Mouse (Mus musculus): Measurements from ENCODE around the gene Spock1. TPM values are rescaled to one million over a fixed set of nuclear protein-coding genes. Genes with fewer than 3 reads are reported as not detected.
A peak's percentile ranks its signal among the peaks of the same experiment; 100 is the strongest.

Spock1 gene
- polyA plus RNA-seq, 1 experiment from 2014 or later, result 104 TPM

DNA sequence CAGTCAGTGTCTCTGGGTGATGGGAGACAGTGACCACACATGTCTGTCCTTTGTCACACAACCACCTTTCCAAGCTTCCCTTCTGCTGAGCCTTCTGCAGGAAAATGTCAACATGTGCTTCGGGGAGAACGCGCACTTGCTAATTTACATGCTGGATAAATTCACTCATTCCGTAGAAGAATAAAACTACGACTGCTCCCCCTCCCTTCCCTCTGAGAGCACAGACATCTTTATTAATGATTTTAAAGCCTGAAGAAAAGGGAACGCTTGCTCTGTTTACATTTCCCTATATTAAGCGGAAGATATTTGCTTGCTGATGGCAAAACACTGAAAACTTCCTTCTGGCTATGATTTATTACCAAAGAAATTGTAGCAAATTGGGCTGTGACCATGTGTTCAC lies 77.2 kb downstream of the Spock1 start:
- H3K9ac ChIP-seq, result no peak overlapping the region
- WGBS, result 43% methylated on average over 7 of the region's 7 CpGs

GRCm38 (mm10) chr13:57830091-57830490 lies 78.0 kb downstream of the Spock1 start:
- Histone ChIP-seq H3K27ac (no peak overlapping the region), H3K9ac (no peak overlapping the region), H3K36me3 (replicated peaks; ENCODE audit: control insufficient read depth, insufficient read depth) (no peaks in the 10 kb centered on the region), H3K27me3 (ENCODE audit: control insufficient read depth, insufficient read depth, low read length) (no peaks in the 10 kb centered on the region), H3K9me3 (ENCODE audit: control insufficient read depth, low read length) (no peaks in the 10 kb centered on the region), H3K4me2 (replicated peaks) (no peak overlapping the region), H3K4me3 (replicated peaks; ENCODE audit: low read length) (no peak overlapping the region), H3K4me1 (replicated peaks; ENCODE audit: control insufficient read depth, insufficient read depth, low read length) (peaks cover 17% of the 10 kb centered on the region)
- DNase-seq (ENCODE audit: low spot score) (no peak), ATAC-seq (ENCODE audit: low FRiP score) (no peak)
- WGBS, result 49% methylated on average over 2 of the region's 2 CpGs

More for the DNA sequence above, 77.2 kb downstream of the Spock1 start:
- H3K36me3 ChIP-seq (replicated peaks; ENCODE audit: control insufficient read depth, insufficient read depth), result no peaks in the 10 kb centered on the region
- peaks cover 15% of the 10 kb centered on the region for H3K4me1 ChIP-seq (replicated peaks; ENCODE audit: control insufficient read depth, insufficient read depth, low read length)
- no peaks in the 10 kb centered on the region for H3K27me3 ChIP-seq (ENCODE audit: control insufficient read depth, insufficient read depth, low read length)
- no peak overlapping the region for H3K4me2 ChIP-seq (replicated peaks)
- no peak for DNase-seq (ENCODE audit: low spot score)
- no peak overlapping the region for H3K4me3 ChIP-seq (replicated peaks; ENCODE audit: low read length)
- no peaks in the 10 kb centered on the region for H3K9me3 ChIP-seq (ENCODE audit: control insufficient read depth, low read length)
- no peak for ATAC-seq (ENCODE audit: low FRiP score)
- no peak overlapping the region for H3K27ac ChIP-seq

GRCm38 (mm10) chr13:57816276-57816675 lies 91.9 kb downstream of the Spock1 start:
- Histone ChIP-seq H3K27me3 (ENCODE audit: control insufficient read depth, insufficient read depth, low read length) (no peaks in the 10 kb centered on the region), H3K4me1 (replicated peaks; ENCODE audit: control insufficient read depth, insufficient read depth, low read length) (0 out of 2 replicates have a peak, but pooled peaks cover 5% of the 10 kb centered on the region), H3K4me3 (replicated peaks; ENCODE audit: low read length) (no peak overlapping the region), H3K27ac (no peak overlapping the region), H3K36me3 (replicated peaks; ENCODE audit: control insufficient read depth, insufficient read depth) (no peaks in the 10 kb centered on the region), H3K9me3 (ENCODE audit: control insufficient read depth, low read length) (peaks cover 10% of the 10 kb centered on the region; the same call in 1 of the 2 replicates), H3K4me2 (replicated peaks) (no peak overlapping the region), H3K9ac (no peak overlapping the region)
- WGBS, result 90% methylated on average over 11 of the region's 11 CpGs
- ATAC-seq (ENCODE audit: low FRiP score) (no peak), DNase-seq (ENCODE audit: low spot score) (no peak)

DNA sequence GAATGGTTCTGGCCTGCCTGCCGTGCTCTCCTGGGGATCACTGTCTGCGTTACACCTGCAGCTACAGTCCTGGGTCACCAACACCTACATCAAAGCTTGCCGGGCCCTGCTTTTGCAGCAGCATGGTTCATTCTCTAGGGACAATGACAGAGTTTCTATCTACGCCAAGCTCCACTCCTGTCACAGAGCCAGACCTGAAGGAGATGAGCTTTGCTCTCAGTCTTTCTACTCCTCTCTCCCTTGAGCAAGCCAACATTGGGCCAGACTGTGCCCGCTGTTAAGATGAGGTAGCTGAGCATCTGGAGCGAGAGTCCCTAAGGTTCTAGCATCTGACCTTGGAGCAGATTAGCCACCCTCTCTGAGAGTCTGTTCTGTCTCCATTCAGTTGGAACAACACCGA lies 95.5 kb downstream of the Spock1 start:
- Histone ChIP-seq H3K4me3 (replicated peaks; ENCODE audit: low read length) (no peak overlapping the region), H3K36me3 (replicated peaks; ENCODE audit: control insufficient read depth, insufficient read depth) (no peaks in the 10 kb centered on the region), H3K4me2 (replicated peaks) (no peak overlapping the region), H3K27me3 (ENCODE audit: control insufficient read depth, insufficient read depth, low read length) (no peaks in the 10 kb centered on the region), H3K4me1 (replicated peaks; ENCODE audit: control insufficient read depth, insufficient read depth, low read length) (0 out of 2 replicates have a peak, but pooled peaks cover 5% of the 10 kb centered on the region), H3K27ac (no peak overlapping the region), H3K9ac (no peak overlapping the region), H3K9me3 (ENCODE audit: control insufficient read depth, low read length) (peaks cover 5% of the 10 kb centered on the region; the same call in 1 of the 2 replicates)
- 88% methylated on average over 7 of the region's 7 CpGs for WGBS
- ATAC-seq (ENCODE audit: low FRiP score), result no peak
- no peak for DNase-seq (ENCODE audit: low spot score)

GRCm38 (mm10) chr13:57811253-57811652 lies 96.9 kb downstream of the Spock1 start:
- H3K27me3 ChIP-seq (ENCODE audit: control insufficient read depth, insufficient read depth, low read length), result no peaks in the 10 kb centered on the region
- H3K9me3 ChIP-seq (ENCODE audit: control insufficient read depth, low read length), result no peaks in the 10 kb centered on the region
- ATAC-seq (ENCODE audit: low FRiP score) (no peak), DNase-seq (ENCODE audit: low spot score) (no peak)
- WGBS, result 78% methylated on average over 2 of the region's 2 CpGs
- H3K36me3 ChIP-seq (replicated peaks; ENCODE audit: control insufficient read depth, insufficient read depth), result no peaks in the 10 kb centered on the region
- no peak overlapping the region for H3K9ac ChIP-seq
- peaks cover 12% of the 10 kb centered on the region for H3K4me1 ChIP-seq (replicated peaks; ENCODE audit: control insufficient read depth, insufficient read depth, low read length)
- no peak overlapping the region for H3K27ac ChIP-seq
- H3K4me2 ChIP-seq (replicated peaks), result no peak overlapping the region
- H3K4me3 ChIP-seq (replicated peaks; ENCODE audit: low read length), result no peak overlapping the region

DNA sequence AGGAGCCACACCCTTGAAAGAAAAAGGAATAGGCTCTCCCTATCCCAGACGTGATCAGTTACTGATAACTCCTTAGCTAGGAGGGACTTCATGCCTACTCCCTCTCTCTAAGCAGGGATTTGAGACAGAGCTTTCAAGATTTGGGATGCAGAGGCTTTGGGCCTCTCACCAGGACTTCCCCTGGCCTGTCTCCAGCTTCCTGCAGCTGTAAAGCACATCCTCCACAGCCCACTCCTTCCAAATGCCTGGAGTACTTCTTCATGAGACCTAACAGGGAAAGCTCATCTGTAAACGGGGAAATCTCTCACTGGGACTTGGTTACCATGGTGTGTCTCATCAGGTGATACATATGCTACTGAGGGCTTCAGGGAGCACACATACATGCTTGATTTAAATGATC lies 97.3 kb downstream of the Spock1 start:
- Histone ChIP-seq H3K9me3 (ENCODE audit: control insufficient read depth, low read length) (no peaks in the 10 kb centered on the region), H3K27ac (no peak overlapping the region), H3K4me3 (replicated peaks; ENCODE audit: low read length) (no peak overlapping the region), H3K9ac (no peak overlapping the region), H3K4me1 (replicated peaks; ENCODE audit: control insufficient read depth, insufficient read depth, low read length) (peaks cover 16% of the 10 kb centered on the region), H3K27me3 (ENCODE audit: control insufficient read depth, insufficient read depth, low read length) (no peaks in the 10 kb centered on the region), H3K36me3 (replicated peaks; ENCODE audit: control insufficient read depth, insufficient read depth) (no peaks in the 10 kb centered on the region), H3K4me2 (replicated peaks) (no peak overlapping the region)
- 54% methylated on average over 2 of the region's 2 CpGs for WGBS
- ATAC-seq (ENCODE audit: low FRiP score) (no peak), DNase-seq (ENCODE audit: low spot score) (no peak)

DNA sequence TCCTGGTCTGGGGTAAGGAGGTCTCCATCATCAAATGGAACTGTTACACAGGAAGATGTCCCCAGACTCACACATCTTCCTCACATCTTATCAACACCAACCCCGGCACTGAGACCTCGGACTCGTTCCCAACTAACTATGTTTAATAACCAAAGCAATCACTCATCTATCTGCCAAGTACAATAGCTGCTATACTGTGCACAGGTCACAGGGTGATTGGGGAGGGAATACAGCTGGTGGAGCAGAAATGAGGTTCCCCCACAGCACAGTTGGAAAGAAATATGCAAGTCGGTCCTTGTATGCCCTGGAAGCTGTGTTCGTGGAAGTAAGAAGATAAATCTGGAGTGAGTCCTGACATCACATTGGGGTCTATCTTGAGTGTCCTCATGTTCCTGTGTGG lies 98.0 kb downstream of the Spock1 start:
- Histone ChIP-seq H3K36me3 (replicated peaks; ENCODE audit: control insufficient read depth, insufficient read depth) (no peaks in the 10 kb centered on the region), H3K9me3 (ENCODE audit: control insufficient read depth, low read length) (no peaks in the 10 kb centered on the region), H3K4me2 (replicated peaks) (no peak overlapping the region), H3K4me3 (replicated peaks; ENCODE audit: low read length) (no peak overlapping the region), H3K27ac (no peak overlapping the region), H3K27me3 (ENCODE audit: control insufficient read depth, insufficient read depth, low read length) (no peaks in the 10 kb centered on the region), H3K9ac (no peak overlapping the region), H3K4me1 (replicated peaks; ENCODE audit: control insufficient read depth, insufficient read depth, low read length) (peaks cover 18% of the 10 kb centered on the region)
- ATAC-seq (ENCODE audit: low FRiP score), result no peak
- DNase-seq (ENCODE audit: low spot score), result no peak
- 67% methylated on average over 5 of the region's 5 CpGs for WGBS

- Histone ChIP-seq H3K9ac (no peak overlapping the region), H3K27ac (no peak overlapping the region), H3K36me3 (replicated peaks; ENCODE audit: control insufficient read depth, insufficient read depth) (no peaks in the 10 kb centered on the region), H3K4me3 (replicated peaks; ENCODE audit: low read length) (no peak overlapping the region), H3K4me2 (replicated peaks) (no peak overlapping the region), H3K27me3 (ENCODE audit: control insufficient read depth, insufficient read depth, low read length) (no peaks in the 10 kb centered on the region), H3K9me3 (ENCODE audit: control insufficient read depth, low read length) (no peaks in the 10 kb centered on the region), H3K4me1 (replicated peaks; ENCODE audit: control insufficient read depth, insufficient read depth, low read length) (peaks cover 18% of the 10 kb centered on the region)
- DNase-seq (ENCODE audit: low spot score) (no peak), ATAC-seq (ENCODE audit: low FRiP score) (no peak)
- 78% methylated on average over 11 of the region's 11 CpGs for WGBS
Measured at GRCm38 (mm10) chr13:57809603-57810002, 98.5 kb downstream of the Spock1 start.

DNA sequence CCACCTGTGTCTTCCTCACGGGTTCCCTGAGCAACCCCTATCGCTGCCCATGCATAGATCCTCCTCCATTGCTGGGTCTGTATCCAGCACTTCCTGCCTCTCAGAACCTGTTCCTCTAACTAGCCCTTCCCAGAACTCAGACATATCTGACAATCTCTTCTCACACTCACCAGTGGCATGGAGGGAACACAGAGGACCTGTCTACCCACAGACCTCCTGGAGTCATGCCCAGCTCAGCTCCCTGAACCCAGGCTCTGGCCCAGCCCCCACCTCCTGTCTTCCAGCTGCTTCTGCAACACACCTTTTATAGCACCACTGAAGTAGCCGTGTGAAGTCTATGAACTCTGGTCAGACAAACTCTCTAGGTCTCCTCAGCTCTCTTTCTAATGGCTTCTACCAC lies 101.3 kb downstream of the Spock1 start:
- H3K4me3 ChIP-seq (replicated peaks; ENCODE audit: low read length), result no peak overlapping the region
- H3K4me2 ChIP-seq (replicated peaks), result no peak overlapping the region
- no peak overlapping the region for H3K9ac ChIP-seq
- H3K27ac ChIP-seq, result peak overlapping the region; percentile 57
- 95% methylated on average over 3 of the region's 3 CpGs for WGBS
- H3K4me1 ChIP-seq (replicated peaks; ENCODE audit: control insufficient read depth, insufficient read depth, low read length), result peaks cover 13% of the 10 kb centered on the region
- ATAC-seq (ENCODE audit: low FRiP score) (no peak), DNase-seq (ENCODE audit: low spot score) (no peak)
- H3K36me3 ChIP-seq (replicated peaks; ENCODE audit: control insufficient read depth, insufficient read depth), result no peaks in the 10 kb centered on the region
- no peaks in the 10 kb centered on the region for H3K9me3 ChIP-seq (ENCODE audit: control insufficient read depth, low read length)
- no peaks in the 10 kb centered on the region for H3K27me3 ChIP-seq (ENCODE audit: control insufficient read depth, insufficient read depth, low read length)

- no peak overlapping the region for H3K4me2 ChIP-seq (replicated peaks)
- peaks cover 13% of the 10 kb centered on the region for H3K4me1 ChIP-seq (replicated peaks; ENCODE audit: control insufficient read depth, insufficient read depth, low read length)
- no peak overlapping the region for H3K4me3 ChIP-seq (replicated peaks; ENCODE audit: low read length)
- no peak overlapping the region for H3K9ac ChIP-seq
- H3K27me3 ChIP-seq (ENCODE audit: control insufficient read depth, insufficient read depth, low read length), result no peaks in the 10 kb centered on the region
- 58% methylated on average over 6 of the region's 6 CpGs for WGBS
- H3K9me3 ChIP-seq (ENCODE audit: control insufficient read depth, low read length), result no peaks in the 10 kb centered on the region
- ATAC-seq (ENCODE audit: low FRiP score) (no peak), DNase-seq (ENCODE audit: low spot score) (no peak)
- peak overlapping the region; percentile 57 for H3K27ac ChIP-seq
- no peaks in the 10 kb centered on the region for H3K36me3 ChIP-seq (replicated peaks; ENCODE audit: control insufficient read depth, insufficient read depth)
Measured at GRCm38 (mm10) chr13:57806301-57806700, 101.8 kb downstream of the Spock1 start.
